Mouse (Mus musculus) urinary bladder, postnatal 0 days (tissue): Measurements from ENCODE around the gene Gm21731. TPM values are rescaled to one million over a fixed set of nuclear protein-coding genes. Genes with fewer than 3 reads are reported as not detected.

Experiments
- polyA plus RNA-seq: library from polyadenylated mRNA; unstranded; fragments of >200 nt; fragmentation: Nextera tagmentation; extraction: Ambion mirVana; gene quantifications from 2 replicates; pipeline ENCODE4 v1.2.1, GENCODE M21; 2015

The Gm21731 gene
- not detected in 2 replicates for polyA plus RNA-seq

GRCm38 (mm10) chr13:120238811-120239210 is at the start of gene Gm21731:
TSS of gene Gm21731 (plus strand) at chr13:120239111.

GRCm38 (mm10) chr13:120215847-120216246 is 23.1 kb upstream of the Gm21731 start, which contains the start of gene Gm21762:
TSS of gene Gm21762 (minus strand) at chr13:120215947.

GRCm38 (mm10) chr13:120262870-120263269 is 24.0 kb downstream of the Gm21731 start, which contains the start of gene AF067061:
TSS of gene AF067061 (plus strand) at chr13:120263114.

Other genes with a start within 250 kb of the Gm21731 start
- gene Gm36079, start 212.1 kb upstream of the Gm21731 start, polyA plus RNA-seq, result not detected in 2 replicates
- gene Gm21188, start 186.9 kb upstream of the Gm21731 start, polyA plus RNA-seq, result 0.17 and 0.54 TPM in 2 replicates
- not detected in 2 replicates for gene Gm20767, start 98.9 kb upstream of the Gm21731 start, polyA plus RNA-seq
- gene Gm21818, start 66.7 kb upstream of the Gm21731 start, polyA plus RNA-seq, result not detected in 2 replicates
- gene Gm21762, start 23.2 kb upstream of the Gm21731 start, polyA plus RNA-seq, result not detected in 2 replicates
- gene AF067061, start 24.0 kb downstream of the Gm21731 start, polyA plus RNA-seq, result not detected in 2 replicates
- 0.29 TPM in 1 of 2 replicates, not detected in the other for gene BC147527, start 61.3 kb downstream of the Gm21731 start, polyA plus RNA-seq
- not detected in 2 replicates for gene Tcstv3, start 77.8 kb downstream of the Gm21731 start, polyA plus RNA-seq